Mouse (Mus musculus) spleen, adult 2 months (tissue): Measurements from ENCODE around the gene Tubb2a. TPM values are rescaled to one million over a fixed set of nuclear protein-coding genes. Genes with fewer than 3 reads are reported as not detected.

Experiments used
- DNase-seq, 2 experiments: peaks; one replicate each; pipeline versions ENCODE4 v3.0.0 to v3.0.0-alpha.2; 2012 to 2021; ENCODE audit warnings: low spot score in 2 of 2, low read depth in 1 of 2
- H3K27ac ChIP-seq: fragments of 200-500 bp; 2 replicates; pipeline ENCODE4 v1.5.1; 2012; ENCODE audit warnings: low read length, inconsistent platforms; ENCODE audit not compliant: insufficient read depth
- H3K27me3 ChIP-seq: fragments of 200-500 bp; 2 replicates; pipeline ENCODE4 v1.6.1; 2012; ENCODE audit warnings: mild to moderate bottlenecking, moderate library complexity, low read length, inconsistent platforms; ENCODE audit not compliant: control insufficient read depth, insufficient read depth
- H3K36me3 ChIP-seq: fragments of 200-500 bp; 2 replicates; pipeline ENCODE4 v1.6.1; 2012; ENCODE audit warnings: mild to moderate bottlenecking, low read length, inconsistent platforms; ENCODE audit not compliant: control insufficient read depth, insufficient read depth
- H3K4me1 ChIP-seq: fragments of 200-500 bp; 2 replicates; pipeline ENCODE4 v1.6.1; 2011; ENCODE audit warnings: inconsistent platforms; ENCODE audit not compliant: control insufficient read depth, insufficient read depth, insufficient read length
- H3K4me3 ChIP-seq: fragments of 200-500 bp; 2 replicates; pipeline ENCODE4 v1.5.1; 2011; ENCODE audit warnings: mild to moderate bottlenecking, inconsistent platforms; ENCODE audit not compliant: insufficient read depth, insufficient read length; ENCODE audit errors: extremely low read depth
- CTCF ChIP-seq: fragments of 200-500 bp; IDR thresholded peaks from 2 replicates; pipeline ENCODE4 v1.5.1; 2011; ENCODE audit warnings: mild to moderate bottlenecking, inconsistent platforms; ENCODE audit not compliant: insufficient read depth, insufficient read length, insufficient replicate concordance; ENCODE audit errors: extremely low read depth
- POLR2A ChIP-seq: fragments of 200-500 bp; IDR thresholded peaks from 2 replicates; pipeline ENCODE4 v1.6.1; 2011; ENCODE audit warnings: low read depth, low read length, inconsistent platforms
- WGBS: fragments of 180-500 bp; shearing (Covaris S2); methylation state at CpG from one replicate; pipeline ENCODE4 v1.1.7; 2018; 5-methylcytosine and 5-hydroxymethylcytosine counted together
- polyA plus RNA-seq: library from polyadenylated mRNA; depleted of rRNA; stranded (reverse); fragments of >200 nt; gene quantifications from 2 replicates; pipeline ENCODE4 v1.2.3, GENCODE M21; 2012

Tubb2a gene
- polyA plus RNA-seq, 1 experiment: 89.5 TPM

DNA sequence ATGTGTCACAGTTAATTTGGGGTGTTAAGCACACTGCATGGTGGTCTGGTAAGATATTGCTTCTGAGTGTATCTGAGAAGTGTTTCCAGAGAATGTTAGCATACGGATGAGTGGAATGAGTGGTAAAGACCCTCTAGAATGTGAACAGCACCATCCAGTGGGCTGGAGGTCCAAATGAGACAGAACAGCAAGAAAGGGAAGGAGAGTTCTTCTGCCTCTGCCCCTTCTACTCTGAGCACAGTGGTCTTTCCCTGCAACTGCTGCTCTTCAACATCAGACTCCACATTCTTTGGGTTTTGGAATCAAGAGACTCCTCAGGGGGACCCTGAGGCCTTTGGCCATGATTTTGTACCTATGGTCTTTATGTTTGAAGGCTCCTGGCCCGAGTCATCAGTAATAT, 28.4 kb upstream of the Tubb2a start:
- no peaks in the 10 kb centered on the region for H3K36me3 ChIP-seq
- H3K4me3 ChIP-seq: no peak overlapping the region
- H3K27me3 ChIP-seq: no peaks in the 10 kb centered on the region
- WGBS: 92% methylated on average over 2 of the region's 2 CpGs
- no peak overlapping the region for H3K27ac ChIP-seq
- no peak for DNase-seq
- no peaks in the 10 kb centered on the region; the same call in 1 of the 2 replicates for H3K4me1 ChIP-seq
- TF ChIP-seq POLR2A: no peak
- TF ChIP-seq CTCF: no peak

DNA sequence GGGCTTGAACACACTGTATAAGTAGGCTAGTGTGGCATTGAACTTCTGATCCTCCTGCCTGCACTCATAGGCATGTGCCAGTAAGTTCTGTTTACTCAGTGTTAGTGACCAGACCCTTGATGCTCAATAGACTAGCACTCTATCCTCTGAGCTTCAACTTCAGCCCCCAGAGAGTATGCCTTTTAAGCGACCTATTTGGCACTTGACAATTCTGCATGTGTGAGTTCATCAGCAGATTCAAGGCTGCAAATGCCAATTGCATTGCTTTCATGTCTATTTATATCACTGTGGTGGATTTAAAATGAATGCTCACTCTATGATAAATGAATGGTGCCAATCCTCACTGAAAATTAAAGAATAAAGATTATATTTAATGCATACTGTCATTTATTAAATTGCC, 27.6 kb upstream of the Tubb2a start:
- no peak for TF ChIP-seq POLR2A
- no peak for TF ChIP-seq CTCF
- no peak for DNase-seq
- no peaks in the 10 kb centered on the region for H3K27me3 ChIP-seq
- no peak overlapping the region for H3K27ac ChIP-seq
- no peaks in the 10 kb centered on the region for H3K36me3 ChIP-seq
- 83% methylated on average over 1 of the region's 1 CpGs for WGBS
- no peaks in the 10 kb centered on the region; the same call in 1 of the 2 replicates for H3K4me1 ChIP-seq
- H3K4me3 ChIP-seq: no peak overlapping the region

DNA sequence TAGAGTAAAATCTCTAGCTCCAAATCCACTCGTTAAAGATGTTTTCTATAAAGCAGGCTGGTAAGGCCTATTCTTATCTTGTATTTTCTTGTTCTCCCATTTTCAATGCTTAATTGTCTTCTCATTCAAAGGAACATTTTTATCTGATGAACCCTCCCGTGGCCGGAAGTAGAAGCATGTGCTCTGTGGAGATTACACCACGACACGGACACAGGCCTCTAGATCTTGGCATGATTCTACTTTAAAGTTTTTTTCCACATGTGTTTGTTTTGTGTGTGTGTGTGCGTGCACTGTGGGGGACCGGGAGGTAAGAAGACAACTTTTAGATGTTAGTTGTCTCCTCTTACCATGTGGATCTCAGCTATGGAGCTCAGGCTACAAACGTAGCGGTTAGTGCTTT, 24.1 kb upstream of the Tubb2a start:
- Histone ChIP-seq H3K4me3 (no peak overlapping the region), H3K4me1 (no peaks in the 10 kb centered on the region; the same call in 1 of the 2 replicates), H3K27ac (no peak overlapping the region), H3K36me3 (no peaks in the 10 kb centered on the region), H3K27me3 (no peaks in the 10 kb centered on the region)
- TF ChIP-seq POLR2A (no peak), CTCF (no peak)
- no peak for DNase-seq
- WGBS: 68% methylated on average over 9 of the region's 9 CpGs

DNA sequence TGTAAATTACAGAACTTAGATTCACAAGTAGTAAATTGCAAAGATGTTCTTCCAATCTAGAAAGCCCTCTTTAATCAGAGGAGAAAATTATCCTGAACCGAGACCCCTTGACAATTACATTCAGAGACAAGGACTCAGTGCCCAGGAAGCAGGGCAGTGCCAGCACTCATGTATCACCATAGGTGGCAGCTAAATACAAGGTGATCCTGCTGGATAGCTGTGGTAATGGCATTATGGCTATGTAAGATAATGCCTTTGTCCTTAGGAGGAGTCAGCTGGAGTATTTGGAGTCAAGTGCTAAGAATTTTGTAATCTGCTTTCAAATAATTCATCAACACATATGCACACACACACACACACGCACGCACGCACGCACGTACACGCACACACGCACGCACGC, 23.4 kb upstream of the Tubb2a start:
- Histone ChIP-seq H3K27me3 (no peaks in the 10 kb centered on the region), H3K27ac (no peak overlapping the region), H3K36me3 (no peaks in the 10 kb centered on the region), H3K4me3 (no peak overlapping the region), H3K4me1 (no peaks in the 10 kb centered on the region; the same call in 1 of the 2 replicates)
- no peak for TF ChIP-seq POLR2A
- no peak for DNase-seq
- WGBS: 95% methylated on average over 10 of the region's 10 CpGs

DNA sequence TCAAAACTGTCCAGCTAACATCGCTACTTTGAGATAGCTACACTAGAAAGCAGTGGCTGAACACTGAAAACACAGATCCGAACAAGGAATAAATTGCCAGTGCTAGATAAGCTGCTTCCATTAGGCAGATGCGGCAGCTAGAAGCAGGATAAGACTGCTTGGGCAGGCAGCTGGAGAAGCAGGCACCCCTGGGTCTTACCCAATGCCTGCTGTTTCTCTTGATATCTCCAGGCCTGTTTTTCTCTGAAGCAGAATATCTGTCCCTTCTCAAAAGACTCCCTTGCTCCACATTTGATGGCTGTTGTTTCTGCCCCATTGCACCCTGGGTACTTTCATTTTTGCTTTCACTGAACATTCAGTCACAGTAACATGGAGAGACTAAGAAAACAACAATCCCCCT, 22.9 kb upstream of the Tubb2a start:
- H3K27ac ChIP-seq: no peak overlapping the region

DNA sequence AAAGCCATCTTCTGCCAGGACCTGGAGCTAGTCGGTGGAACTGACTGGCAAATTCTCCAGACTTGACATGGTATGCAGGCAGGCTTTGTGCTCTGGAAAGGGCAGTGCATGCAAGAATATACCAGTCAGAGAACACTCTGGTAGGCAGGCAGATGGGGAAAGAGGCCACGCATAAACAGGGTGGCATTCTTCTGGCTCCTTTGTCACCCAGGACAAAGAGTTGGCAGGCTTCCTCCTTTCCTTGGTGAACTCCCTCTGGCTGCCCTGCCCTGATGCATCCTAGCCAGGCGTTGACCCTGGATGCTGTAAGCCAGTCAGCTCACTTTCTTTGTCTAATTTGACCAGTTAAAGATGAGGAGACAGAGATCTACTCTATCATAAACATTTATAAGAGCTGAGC, 19.3 kb upstream of the Tubb2a start:
- Histone ChIP-seq H3K4me3 (no peak overlapping the region), H3K36me3 (no peaks in the 10 kb centered on the region), H3K4me1 (no peaks in the 10 kb centered on the region; the same call in 1 of the 2 replicates), H3K27me3 (no peaks in the 10 kb centered on the region), H3K27ac (no peak overlapping the region)
- DNase-seq: no peak
- 81% methylated on average over 3 of the region's 3 CpGs for WGBS
- TF ChIP-seq POLR2A: no peak

More for the DNA sequence above, 22.9 kb upstream of the Tubb2a start:
- Histone ChIP-seq H3K36me3 (no peaks in the 10 kb centered on the region), H3K4me1 (no peaks in the 10 kb centered on the region; the same call in 1 of the 2 replicates), H3K4me3 (no peak overlapping the region), H3K27me3 (no peaks in the 10 kb centered on the region)
- WGBS: 87% methylated on average over 3 of the region's 3 CpGs
- no peak for TF ChIP-seq POLR2A
- no peak for TF ChIP-seq CTCF
- DNase-seq: no peak

DNA sequence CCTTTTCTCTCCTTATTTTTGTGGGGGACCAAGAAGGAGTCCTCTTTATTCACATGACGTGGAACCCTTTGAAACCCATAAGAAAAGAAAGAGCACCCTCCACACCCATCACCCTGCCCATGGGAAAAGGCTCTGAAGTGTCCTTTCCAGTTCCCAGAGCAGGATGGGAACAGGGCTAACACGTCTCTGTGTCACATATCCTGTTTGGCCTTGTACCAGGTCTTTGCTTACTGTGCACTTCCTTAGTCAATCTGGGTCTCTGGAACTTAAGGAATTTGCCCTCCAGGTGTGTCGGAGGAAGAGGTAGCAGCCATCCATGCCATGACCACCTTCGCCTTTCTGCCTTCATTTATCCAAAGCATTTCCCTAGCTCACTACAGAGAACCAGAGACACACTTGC, 18.6 kb upstream of the Tubb2a start:
- no peaks in the 10 kb centered on the region for H3K27me3 ChIP-seq
- H3K4me1 ChIP-seq: no peaks in the 10 kb centered on the region
- no peak for TF ChIP-seq CTCF
- TF ChIP-seq POLR2A: no peak
- 78% methylated on average over 4 of the region's 4 CpGs for WGBS
- H3K27ac ChIP-seq: no peak overlapping the region
- H3K4me3 ChIP-seq: no peak overlapping the region
- no peak for DNase-seq
- H3K36me3 ChIP-seq: no peaks in the 10 kb centered on the region
